Mouse (Mus musculus): Measurements from ENCODE around the gene Gpr18. TPM values are rescaled to one million over a fixed set of nuclear protein-coding genes. Genes with fewer than 3 reads are reported as not detected.
A peak's percentile ranks its signal among the peaks of the same experiment; 100 is the strongest.

The Gpr18 gene
- polyA plus RNA-seq (2016; fragmentation: Nextera tagmentation; extraction: Ambion mirVana), result 0.17 and 0.29 TPM in 2 replicates

DNA sequence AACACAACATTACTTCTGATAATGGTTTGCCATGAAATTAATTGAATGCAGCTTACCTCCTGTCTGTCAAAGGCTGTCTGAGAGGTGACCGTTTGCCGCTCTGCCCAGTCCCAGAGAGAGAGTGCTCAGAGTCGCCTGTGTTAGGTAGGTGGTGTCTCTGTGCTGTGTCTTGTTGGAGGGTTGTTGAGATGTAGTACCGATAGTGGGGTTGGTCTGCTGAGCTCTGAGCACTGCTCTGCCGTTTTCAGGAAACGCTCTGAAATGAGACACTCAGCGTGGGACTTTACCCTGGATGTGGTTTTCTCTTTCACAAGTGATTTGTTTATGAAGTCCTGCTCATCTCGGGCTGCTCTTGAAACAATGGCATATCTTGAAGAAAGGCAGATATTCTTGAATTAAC, at the start of gene Gpr18:
Gpr18 (minus strand) TSS at position 161 of the 400 bp plus-strand sequence.
- Histone ChIP-seq H3K27me3 (replicated peaks) (no peaks in the 10 kb centered on the region), H3K4me3 (no peak within 1 kb of the TSS), H3K4me2 (no peak within 1 kb of the TSS), H3K9me3 (replicated peaks) (no peaks in the 10 kb centered on the region), H3K4me1 (replicated peaks) (peaks cover 15% of the 10 kb centered on the region), H3K36me3 (peaks cover 45% of the 10 kb centered on the region), H3K27ac (ENCODE audit: poor library complexity, severe bottlenecking) (no peak within 1 kb of the TSS), H3K9ac (no peak within 1 kb of the TSS)
- no peak for ATAC-seq (ENCODE audit: insufficient number of reproducible peaks, low FRiP score)
- 66% methylated on average over 8 of the region's 8 CpGs for WGBS

- H3K27ac ChIP-seq (ENCODE audit: poor library complexity, severe bottlenecking), result no peak within 1 kb of the TSS
- WGBS, result 19% methylated on average over 6 of the region's 6 CpGs
- H3K4me3 ChIP-seq, result no peak within 1 kb of the TSS
- ATAC-seq (ENCODE audit: insufficient number of reproducible peaks, low FRiP score), result no peak
- no peak within 1 kb of the TSS for H3K9ac ChIP-seq
- no peaks in the 10 kb centered on the region for H3K27me3 ChIP-seq (replicated peaks)
- H3K36me3 ChIP-seq, result no peaks in the 10 kb centered on the region
- peak within 1 kb of the TSS; percentile 36 for H3K4me2 ChIP-seq
- H3K4me1 ChIP-seq (replicated peaks), result peaks cover 40% of the 10 kb centered on the region
- H3K9me3 ChIP-seq (replicated peaks), result no peaks in the 10 kb centered on the region
Observed at GRCm38 (mm10) chr14:121964990-121965389, 49.4 kb upstream of the Gpr18 start, which contains the start of gene Gpr183. Gpr183 (minus strand) TSS chr14:121965195.

GRCm38 (mm10) chr14:121963942-121964335, 48.4 kb upstream of the Gpr18 start:
- Histone ChIP-seq H3K4me2 (peak overlapping the region; percentile 29; the same call in 1 of the 2 replicates), H3K4me3 (no peak overlapping the region), H3K4me1 (replicated peaks) (peaks cover 40% of the 10 kb centered on the region), H3K27ac (ENCODE audit: poor library complexity, severe bottlenecking) (peak overlapping the region; percentile 41; the same call in 1 of the 2 replicates), H3K36me3 (no peaks in the 10 kb centered on the region), H3K27me3 (replicated peaks) (no peaks in the 10 kb centered on the region), H3K9ac (no peak overlapping the region), H3K9me3 (replicated peaks) (no peaks in the 10 kb centered on the region)
- 44% methylated on average over 4 of the region's 4 CpGs for WGBS
- ATAC-seq (ENCODE audit: insufficient number of reproducible peaks, low FRiP score), result no peak

DNA sequence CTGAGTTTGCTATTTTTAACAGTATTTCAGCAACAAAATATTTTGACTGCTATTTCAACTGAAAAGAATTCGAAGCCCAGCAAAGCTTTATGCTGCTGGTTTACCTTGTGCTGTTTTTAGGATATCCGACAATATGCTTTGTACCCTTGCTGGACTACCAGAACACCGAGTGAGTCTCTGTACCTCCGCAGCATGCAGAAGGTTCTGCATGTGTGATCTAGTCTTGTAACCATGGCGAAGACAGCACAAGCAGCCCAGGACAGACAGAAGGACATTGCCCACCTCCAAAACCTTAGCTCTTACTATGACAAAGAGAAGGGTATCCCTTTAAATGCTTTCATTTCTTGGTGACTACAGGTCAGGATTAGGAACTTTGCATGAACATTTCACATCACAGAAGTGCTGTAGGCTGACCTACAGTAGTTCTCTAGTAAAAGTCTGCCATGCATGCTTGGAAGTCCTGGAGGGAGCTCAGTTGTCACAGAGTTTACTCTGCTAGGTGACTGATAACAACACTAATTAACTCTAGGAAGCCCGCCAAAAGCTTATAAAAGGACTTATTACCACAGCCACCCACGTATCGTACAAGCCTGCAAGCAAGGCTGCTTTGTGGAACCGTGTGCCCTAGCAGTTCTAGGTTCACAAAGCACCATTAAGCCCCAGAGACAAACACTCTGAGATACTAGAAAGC, 47.8 kb upstream of the Gpr18 start:
- Histone ChIP-seq H3K27me3 (replicated peaks) (no peaks in the 10 kb centered on the region), H3K4me2 (peak overlapping the region; percentile 29; the same call in 1 of the 2 replicates), H3K36me3 (no peaks in the 10 kb centered on the region), H3K4me3 (no peak overlapping the region), H3K9ac (no peak overlapping the region), H3K27ac (ENCODE audit: poor library complexity, severe bottlenecking) (peak overlapping the region; percentile 41; the same call in 1 of the 2 replicates), H3K9me3 (replicated peaks) (no peaks in the 10 kb centered on the region), H3K4me1 (replicated peaks) (peaks cover 44% of the 10 kb centered on the region)
- WGBS, result 67% methylated on average over 9 of the region's 9 CpGs
- no peak for ATAC-seq (ENCODE audit: insufficient number of reproducible peaks, low FRiP score)

DNA sequence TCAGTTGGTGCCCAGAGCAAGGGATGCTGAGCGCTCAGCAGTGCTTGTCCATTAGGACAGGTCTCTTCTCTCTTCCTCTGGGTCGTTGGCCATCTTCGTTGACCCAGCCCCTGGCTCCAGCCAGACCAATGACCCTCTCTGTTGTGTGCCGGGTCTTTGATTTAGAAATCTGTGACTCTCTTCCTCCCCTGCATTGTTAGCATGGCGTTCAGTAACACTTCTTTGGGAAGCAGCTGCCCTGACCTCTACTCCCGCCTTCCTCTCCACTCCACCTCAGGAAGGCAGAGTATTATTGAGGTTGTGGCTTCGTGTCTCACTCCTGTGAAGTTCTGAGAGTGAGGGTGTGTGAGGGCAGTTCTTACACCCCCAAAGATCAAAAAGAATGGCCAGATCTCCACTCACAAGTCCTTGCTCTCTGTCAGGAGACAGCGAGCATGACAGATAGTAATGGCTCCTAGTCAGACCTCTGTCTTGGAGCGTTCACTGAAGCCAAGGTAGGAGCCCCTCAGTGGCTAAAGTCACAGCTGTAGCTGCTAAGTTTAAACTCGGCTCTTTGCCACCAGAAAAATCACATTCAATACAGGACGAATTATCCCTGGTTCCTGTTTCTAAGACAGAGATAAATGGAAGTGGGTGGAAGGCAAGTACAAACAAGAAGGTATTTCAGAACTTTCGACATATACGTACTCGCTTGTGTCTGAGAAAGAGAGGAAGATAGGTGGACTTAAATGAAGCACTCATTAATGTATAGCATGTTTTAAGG, 46.7 kb upstream of the Gpr18 start:
- peaks cover 44% of the 10 kb centered on the region for H3K4me1 ChIP-seq (replicated peaks)
- no peak overlapping the region for H3K9ac ChIP-seq
- WGBS, result 68% methylated on average over 14 of the region's 14 CpGs
- H3K27me3 ChIP-seq (replicated peaks), result no peaks in the 10 kb centered on the region
- H3K4me2 ChIP-seq, result 0 out of 2 replicates have a peak overlapping the region, but pooled peaks have one; percentile 0
- H3K36me3 ChIP-seq, result no peaks in the 10 kb centered on the region
- no peak for ATAC-seq (ENCODE audit: insufficient number of reproducible peaks, low FRiP score)
- H3K9me3 ChIP-seq (replicated peaks), result no peaks in the 10 kb centered on the region
- H3K4me3 ChIP-seq, result no peak overlapping the region
- H3K27ac ChIP-seq (ENCODE audit: poor library complexity, severe bottlenecking), result no peak overlapping the region

DNA sequence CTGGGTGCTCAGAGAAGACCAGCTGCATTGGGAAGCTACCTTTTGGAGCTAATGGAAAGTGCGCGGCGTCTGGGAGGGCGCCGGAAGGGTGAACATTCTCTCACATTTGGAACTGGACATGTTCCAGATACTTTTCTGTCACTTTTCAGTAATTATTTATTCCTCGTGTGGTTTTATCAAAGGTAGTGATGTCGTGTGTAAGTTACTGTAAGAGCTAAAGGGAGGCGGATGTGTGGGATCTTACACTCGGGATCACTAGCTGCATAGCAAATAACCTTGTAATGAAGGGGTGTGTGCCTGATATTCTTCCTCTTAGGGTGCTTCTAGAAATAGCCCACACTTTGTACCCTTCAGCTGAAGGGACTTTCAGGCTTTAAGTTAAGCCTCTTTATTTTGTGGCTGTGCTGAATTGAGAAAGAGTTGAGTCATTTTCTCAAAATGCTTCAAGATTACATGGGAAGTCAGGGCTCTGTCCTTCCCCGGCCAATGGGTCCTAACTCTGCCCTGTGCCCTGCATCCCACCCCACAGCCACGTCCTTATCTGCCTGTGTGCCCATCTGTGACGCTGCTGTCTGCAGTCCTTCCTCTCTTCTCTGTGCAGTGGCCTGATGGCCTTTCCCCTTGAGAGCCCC, 46.0 kb upstream of the Gpr18 start:
- WGBS, result 55% methylated on average over 12 of the region's 12 CpGs
- no peaks in the 10 kb centered on the region for H3K9me3 ChIP-seq (replicated peaks)
- no peaks in the 10 kb centered on the region for H3K36me3 ChIP-seq
- 0 out of 2 replicates have a peak overlapping the region, but pooled peaks have one; percentile 8 for H3K27ac ChIP-seq (ENCODE audit: poor library complexity, severe bottlenecking)
- no peak for ATAC-seq (ENCODE audit: insufficient number of reproducible peaks, low FRiP score)
- H3K4me2 ChIP-seq, result 0 out of 2 replicates have a peak overlapping the region, but pooled peaks have one; percentile 0
- no peak overlapping the region for H3K9ac ChIP-seq
- H3K4me3 ChIP-seq, result no peak overlapping the region
- no peaks in the 10 kb centered on the region for H3K27me3 ChIP-seq (replicated peaks)
- H3K4me1 ChIP-seq (replicated peaks), result peaks cover 40% of the 10 kb centered on the region

- Histone ChIP-seq H3K27ac (ENCODE audit: poor library complexity, severe bottlenecking) (0 out of 2 replicates have a peak overlapping the region, but pooled peaks have one; percentile 8), H3K36me3 (no peaks in the 10 kb centered on the region), H3K27me3 (replicated peaks) (no peaks in the 10 kb centered on the region), H3K9me3 (replicated peaks) (no peaks in the 10 kb centered on the region), H3K9ac (no peak overlapping the region), H3K4me3 (no peak overlapping the region), H3K4me1 (replicated peaks) (peaks cover 40% of the 10 kb centered on the region), H3K4me2 (no peak overlapping the region)
- WGBS, result 22% methylated on average over 6 of the region's 6 CpGs
- ATAC-seq (ENCODE audit: insufficient number of reproducible peaks, low FRiP score), result no peak
Observed at GRCm38 (mm10) chr14:121960997-121961396, 45.4 kb upstream of the Gpr18 start.

- ATAC-seq (ENCODE audit: insufficient number of reproducible peaks, low FRiP score), result no peak
- no peak overlapping the region for H3K9ac ChIP-seq
- no peak overlapping the region for H3K27ac ChIP-seq (ENCODE audit: poor library complexity, severe bottlenecking)
- 79% methylated on average over 2 of the region's 2 CpGs for WGBS
- no peaks in the 10 kb centered on the region for H3K9me3 ChIP-seq (replicated peaks)
- H3K4me3 ChIP-seq, result no peak overlapping the region
- H3K4me2 ChIP-seq, result no peak overlapping the region
- peaks cover 40% of the 10 kb centered on the region for H3K4me1 ChIP-seq (replicated peaks)
- H3K27me3 ChIP-seq (replicated peaks), result no peaks in the 10 kb centered on the region
- H3K36me3 ChIP-seq, result no peaks in the 10 kb centered on the region
Observed at GRCm38 (mm10) chr14:121960531-121960930, 45.0 kb upstream of the Gpr18 start.

- Histone ChIP-seq H3K9me3 (replicated peaks) (no peaks in the 10 kb centered on the region), H3K4me3 (no peak overlapping the region), H3K4me2 (no peak overlapping the region), H3K36me3 (no peaks in the 10 kb centered on the region), H3K27me3 (replicated peaks) (no peaks in the 10 kb centered on the region), H3K4me1 (replicated peaks) (peaks cover 40% of the 10 kb centered on the region), H3K27ac (ENCODE audit: poor library complexity, severe bottlenecking) (no peak overlapping the region), H3K9ac (no peak overlapping the region)
- ATAC-seq (ENCODE audit: insufficient number of reproducible peaks, low FRiP score), result no peak
- 84% methylated on average over 4 of the region's 4 CpGs for WGBS
Observed at GRCm38 (mm10) chr14:121960031-121960430, 44.5 kb upstream of the Gpr18 start.

DNA sequence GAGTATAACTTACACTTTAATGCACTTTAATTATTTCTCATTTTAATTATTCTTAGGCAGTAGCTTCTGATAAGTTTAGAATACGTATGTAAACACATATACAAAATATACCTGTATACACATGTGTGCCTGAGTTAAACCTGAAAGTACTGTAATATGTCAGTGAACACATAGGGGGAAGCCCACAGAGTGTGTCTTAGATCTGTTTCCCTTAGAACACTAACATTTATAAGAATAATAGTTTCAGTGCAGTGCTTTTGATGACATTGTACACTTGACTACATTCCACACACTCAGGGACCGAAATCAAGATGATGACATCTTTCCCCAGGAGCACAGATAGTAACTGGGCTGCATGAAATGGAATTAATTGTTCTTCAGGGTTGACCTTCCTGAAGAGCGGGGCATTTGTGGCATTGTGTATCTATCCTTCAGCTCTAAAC, 44.0 kb upstream of the Gpr18 start:
- Histone ChIP-seq H3K36me3 (no peaks in the 10 kb centered on the region), H3K4me3 (no peak overlapping the region), H3K9ac (no peak overlapping the region), H3K9me3 (replicated peaks) (no peaks in the 10 kb centered on the region), H3K27me3 (replicated peaks) (no peaks in the 10 kb centered on the region), H3K27ac (ENCODE audit: poor library complexity, severe bottlenecking) (no peak overlapping the region), H3K4me1 (replicated peaks) (peaks cover 43% of the 10 kb centered on the region), H3K4me2 (no peak overlapping the region)
- 91% methylated on average over 3 of the region's 3 CpGs for WGBS
- ATAC-seq (ENCODE audit: insufficient number of reproducible peaks, low FRiP score), result no peak

Data from heart, embryonic 12.5 days (tissue).